Mouse (Mus musculus): ENCODE results near the gene Zfp871.

DNA sequence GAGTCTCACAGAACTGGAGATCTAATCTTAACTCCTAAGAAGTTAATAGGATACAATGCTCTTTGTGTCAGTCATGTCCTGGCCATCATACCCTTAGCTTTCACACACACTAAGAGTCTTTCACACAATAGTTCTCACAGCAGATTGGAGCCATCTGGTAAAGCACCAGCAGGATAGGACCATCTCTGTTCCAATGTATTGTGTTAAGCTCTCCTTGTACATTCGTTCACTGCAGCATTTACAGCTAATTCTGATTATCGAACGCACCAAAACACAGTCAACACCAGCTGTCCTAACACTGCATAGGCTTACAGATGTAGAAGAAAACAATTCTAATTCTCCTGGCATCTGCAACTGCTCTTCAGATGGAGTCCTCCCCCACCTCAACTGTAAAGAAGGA, 10.5 kb downstream of the Zfp871 start:
- no peak for TF ChIP-seq CTCF (conservative IDR thresholded peaks at IDR 0.05 in 1 of 2, IDR thresholded peaks at IDR 0.05 in 1 of 2; ENCODE audit: low read depth in 2 of 2, low read length in 2 of 2)
- no peak for TF ChIP-seq POLR2A (IDR thresholded peaks at IDR 0.05; ENCODE audit: low read depth, low read length)
- TF ChIP-seq MAX (IDR thresholded peaks at IDR 0.05; ENCODE audit: low read length) = no peak

Data from CH12.LX (cell line).